In the genomic region with DNA sequence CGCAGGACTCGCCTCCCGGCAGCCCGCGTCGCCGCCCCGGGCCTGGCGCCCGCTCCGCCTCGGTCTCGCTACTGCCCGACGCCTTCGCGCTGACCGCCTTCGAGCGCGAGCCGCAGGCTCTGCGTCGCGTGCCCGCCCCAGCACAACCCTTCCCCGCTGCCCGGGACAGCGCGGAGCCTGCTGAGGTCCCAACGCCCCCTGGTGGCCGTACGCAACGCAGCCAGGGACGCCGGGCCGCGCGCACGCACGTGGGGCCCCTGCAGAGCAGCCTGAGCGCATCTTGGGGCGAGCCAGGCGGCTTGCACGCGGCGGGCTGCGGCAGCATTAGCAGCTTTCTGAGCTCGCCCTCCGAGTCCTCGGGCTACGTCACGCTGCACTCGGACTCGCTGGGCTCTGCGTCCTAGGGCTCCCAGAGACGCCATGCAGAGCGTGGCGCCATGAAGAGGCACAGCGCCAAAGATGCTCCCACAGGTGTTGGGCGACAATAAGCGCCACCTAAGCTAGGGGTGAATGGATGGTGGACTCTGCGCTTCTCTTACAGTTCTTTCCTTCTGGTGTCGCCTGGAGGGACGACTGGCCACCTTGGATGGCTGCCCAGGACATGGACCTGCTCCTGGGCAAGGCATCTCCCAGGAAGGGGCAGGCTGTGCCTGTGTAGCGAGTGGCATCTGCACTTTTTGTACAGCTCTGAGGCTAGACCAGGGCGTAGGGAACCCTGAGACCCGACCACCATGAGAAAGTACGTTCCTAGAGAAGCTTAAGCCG, we compare ENCODE assay signal across 7 mouse cellular contexts. TPM values are rescaled to one million over a fixed set of nuclear protein-coding genes. Genes with fewer than 3 reads are reported as not detected.
DNase-seq lines count a peak whose midpoint lies in the region; ATAC-seq and TF ChIP-seq lines count a peak whose summit lies in the region.

No protein-coding gene starts in this region.

- peak; percentile 53 for ATAC-seq in erythroblast, adult 5-6 weeks (replicated peaks; ENCODE audit: low FRiP score, poor library complexity, severe bottlenecking)
- peak; percentile 56; the same call in 1 of the 2 replicates for ATAC-seq in heart, embryonic 13.5 days (ENCODE audit: extremely low read depth, insufficient number of reproducible peaks, low FRiP score, low TSS enrichment)
- ATAC-seq in kidney, postnatal 0 days (replicated peaks; ENCODE audit: low FRiP score, low read depth): peak; percentile 72

- peaks cover 23% of the 10 kb centered on the region for H3K4me1 ChIP-seq in heart, embryonic 13.5 days
- 0 out of 2 replicates have a peak, but pooled peaks cover 5% of the 10 kb centered on the region for H3K4me1 ChIP-seq in kidney, postnatal 0 days (replicated peaks; ENCODE audit: insufficient read depth, low read length)

- DNase-seq in brain, adult 2 months (ENCODE audit: low read depth, low spot score): peak; percentile 91
- peak; percentile 87 for DNase-seq in kidney, postnatal 0 days (ENCODE audit: low spot score)
- DNase-seq in liver: peak; percentile 81
- peak; percentile 54 to 80 for DNase-seq in monocyte, adult 2 months (ENCODE audit: low read depth in 1 of 2, low spot score in 2 of 2)
- peak; percentile 60 to 75 for DNase-seq in spleen, postnatal 14 days (ENCODE audit: low spot score in 2 of 2)

- peak; percentile 93 for TF ChIP-seq CTCF in kidney, postnatal 0 days (IDR thresholded peaks at IDR 0.05; ENCODE audit: low read depth)

- H3K4me2 ChIP-seq in heart, embryonic 13.5 days: peak overlapping the region; percentile 64
- H3K4me2 ChIP-seq in kidney, postnatal 0 days (ENCODE audit: low read length): peak overlapping the region; percentile 46

- 6% methylated on average over 70 of the region's 70 CpGs for WGBS in heart, embryonic 13.5 days
- WGBS in kidney, postnatal 0 days: 7% methylated on average over 70 of the region's 70 CpGs

- no peak overlapping the region for H3K27ac ChIP-seq in heart, embryonic 13.5 days (replicated peaks)
- H3K27ac ChIP-seq in kidney, postnatal 0 days: no peak overlapping the region

- no peaks in the 10 kb centered on the region for H3K9me3 ChIP-seq in heart, embryonic 13.5 days
- H3K9me3 ChIP-seq in kidney, postnatal 0 days (replicated peaks; ENCODE audit: low read length): no peaks in the 10 kb centered on the region

- H3K36me3 ChIP-seq in heart, embryonic 13.5 days: peaks cover 37% of the 10 kb centered on the region
- H3K36me3 ChIP-seq in kidney, postnatal 0 days (ENCODE audit: insufficient read depth, low read length): no peaks in the 10 kb centered on the region

- peak overlapping the region; percentile 37 for H3K4me3 ChIP-seq in heart, embryonic 13.5 days
- peak overlapping the region; percentile 1; the same call in 1 of the 2 replicates for H3K4me3 ChIP-seq in kidney, postnatal 0 days (replicated peaks; ENCODE audit: low read depth, low read length)

- H3K27me3 ChIP-seq in heart, embryonic 13.5 days (replicated peaks): peaks cover 88% of the 10 kb centered on the region
- H3K27me3 ChIP-seq in kidney, postnatal 0 days (ENCODE audit: insufficient read depth, low read length): peaks cover 58% of the 10 kb centered on the region

- H3K9ac ChIP-seq in heart, embryonic 13.5 days: peak overlapping the region; percentile 61
- no peak overlapping the region for H3K9ac ChIP-seq in kidney, postnatal 0 days (ENCODE audit: low read depth, low read length)

RNA-seq across cellular contexts. Expression of gene Hes3, which starts 8.1 kb away (rescaled TPM):
- total RNA-seq in erythroblast, adult 5-6 weeks (2015; ENCODE audit: low replicate concordance): not detected in 2 replicates
- total RNA-seq in erythroblast, adult 5-6 weeks (2017; ENCODE audit: low replicate concordance): not detected in 2 replicates
- polyA plus RNA-seq in heart, embryonic 13.5 days (2015; fragmentation: Nextera tagmentation; extraction: Ambion mirVana): not detected in 2 replicates
- not detected in 2 replicates for polyA plus RNA-seq in kidney, postnatal 0 days (2015; fragmentation: Nextera tagmentation; extraction: Ambion mirVana)

RNA-seq across cellular contexts. Expression of gene Gpr153, which starts 9.3 kb away (rescaled TPM):
- total RNA-seq in erythroblast, adult 5-6 weeks (2015; ENCODE audit: low replicate concordance): not detected in 2 replicates
- 0.28 TPM in 1 of 2 replicates, not detected in the other for total RNA-seq in erythroblast, adult 5-6 weeks (2017; ENCODE audit: low replicate concordance)
- 9.2 and 9.6 TPM in 2 replicates for polyA plus RNA-seq in heart, embryonic 13.5 days (2015; fragmentation: Nextera tagmentation; extraction: Ambion mirVana)
- polyA plus RNA-seq in kidney, postnatal 0 days (2015; fragmentation: Nextera tagmentation; extraction: Ambion mirVana): 4.6 and 5.2 TPM in 2 replicates

RNA-seq across cellular contexts. Expression of gene Icmt, which starts 13.7 kb away (rescaled TPM):
- total RNA-seq in erythroblast, adult 5-6 weeks (2015; ENCODE audit: low replicate concordance): 3.7 and 6.5 TPM in 2 replicates
- 4.6 and 5.8 TPM in 2 replicates for total RNA-seq in erythroblast, adult 5-6 weeks (2017; ENCODE audit: low replicate concordance)
- 16.8 and 19.7 TPM in 2 replicates for polyA plus RNA-seq in heart, embryonic 13.5 days (2015; fragmentation: Nextera tagmentation; extraction: Ambion mirVana)
- 20.0 and 23.6 TPM in 2 replicates for polyA plus RNA-seq in kidney, postnatal 0 days (2015; fragmentation: Nextera tagmentation; extraction: Ambion mirVana)

RNA-seq across cellular contexts. Expression of gene Rnf207, which starts 35.4 kb away (rescaled TPM):
- 0.19 TPM in 1 of 2 replicates, not detected in the other for total RNA-seq in erythroblast, adult 5-6 weeks (2015; ENCODE audit: low replicate concordance)
- not detected in 2 replicates for total RNA-seq in erythroblast, adult 5-6 weeks (2017; ENCODE audit: low replicate concordance)
- 71.2 and 73.2 TPM in 2 replicates for polyA plus RNA-seq in heart, embryonic 13.5 days (2015; fragmentation: Nextera tagmentation; extraction: Ambion mirVana)
- polyA plus RNA-seq in kidney, postnatal 0 days (2015; fragmentation: Nextera tagmentation; extraction: Ambion mirVana): 0.45 and 1.1 TPM in 2 replicates

RNA-seq across cellular contexts. Expression of gene Rpl22, which starts 42.2 kb away (rescaled TPM):
- total RNA-seq in erythroblast, adult 5-6 weeks (2015; ENCODE audit: low replicate concordance): 338 and 340 TPM in 2 replicates
- total RNA-seq in erythroblast, adult 5-6 weeks (2017; ENCODE audit: low replicate concordance): 322 and 331 TPM in 2 replicates
- polyA plus RNA-seq in heart, embryonic 13.5 days (2015; fragmentation: Nextera tagmentation; extraction: Ambion mirVana): 226 and 250 TPM in 2 replicates
- polyA plus RNA-seq in kidney, postnatal 0 days (2015; fragmentation: Nextera tagmentation; extraction: Ambion mirVana): 463 and 527 TPM in 2 replicates
